Mouse (Mus musculus): ENCODE measurements around the gene Cyfip1. TPM values are rescaled to one million over a fixed set of nuclear protein-coding genes. Genes with fewer than 3 reads are reported as not detected.

The Cyfip1 gene
- total and polyA plus RNA-seq, 3 experiments = 17.2 to 36.1 (median 33.8) TPM

DNA sequence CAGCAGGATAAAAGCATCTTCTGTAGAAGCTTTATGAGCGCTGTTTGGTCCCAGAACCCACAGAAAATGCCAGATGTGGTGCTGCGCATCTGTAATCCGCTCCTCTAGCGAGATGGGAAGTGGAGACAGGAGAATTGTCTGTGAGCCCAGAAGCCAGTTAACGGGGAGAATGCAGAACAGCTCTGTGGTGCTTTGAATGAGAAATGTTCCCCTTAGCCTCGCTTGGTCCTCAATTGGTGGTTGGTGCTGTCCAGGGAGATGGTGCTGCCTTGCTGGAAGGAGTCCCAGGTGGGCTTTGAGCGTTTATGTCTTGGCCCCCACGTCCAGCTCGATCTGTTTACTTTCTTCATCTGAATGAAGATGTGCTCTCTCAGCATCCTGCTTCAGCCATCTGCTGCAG lies 39.3 kb downstream of the Cyfip1 start:
- no peaks in the 10 kb centered on the region for H3K79me2 ChIP-seq (replicated peaks; ENCODE audit: control insufficient read depth, insufficient read depth, low read length)
- H3K27me3 ChIP-seq (ENCODE audit: control insufficient read depth, insufficient read depth, low read length) = no peaks in the 10 kb centered on the region
- no peak for TF ChIP-seq EP300 (IDR thresholded peaks at IDR 0.05; ENCODE audit: insufficient read depth, low read depth, low read length)
- no peak for TF ChIP-seq POLR2A (IDR thresholded peaks at IDR 0.05; ENCODE audit: insufficient read depth, low read depth, low read length)
- no peak for TF ChIP-seq CTCF (IDR thresholded peaks at IDR 0.05)
- DNase-seq = no peak
- intact Hi-C loops (cut with DNase I) = no loop called here
- peaks cover 3% of the 10 kb centered on the region for H3K4me1 ChIP-seq (ENCODE audit: control insufficient read depth, insufficient read depth, low read length)
- H3K27ac ChIP-seq = no peak overlapping the region
- 93% methylated on average over 9 of the region's 9 CpGs for WGBS
- H3K4me3 ChIP-seq = no peak overlapping the region
- H3K36me3 ChIP-seq (ENCODE audit: control insufficient read depth, insufficient read depth, low read length) = peaks cover 9% of the 10 kb centered on the region; the same call in 1 of the 2 replicates
- no peak overlapping the region for H3K9ac ChIP-seq (ENCODE audit: low read depth, low read length)

GRCm38 (mm10) chr7:55888603-55889002 lies 47.1 kb downstream of the Cyfip1 start:
- Histone ChIP-seq H3K4me1 (ENCODE audit: control insufficient read depth, insufficient read depth, low read length) (no peaks in the 10 kb centered on the region), H3K36me3 (ENCODE audit: control insufficient read depth, insufficient read depth, low read length) (no peaks in the 10 kb centered on the region; the same call in 1 of the 2 replicates), H3K27me3 (ENCODE audit: control insufficient read depth, insufficient read depth, low read length) (no peaks in the 10 kb centered on the region), H3K4me3 (no peak overlapping the region), H3K9ac (ENCODE audit: low read depth, low read length) (no peak overlapping the region), H3K79me2 (replicated peaks; ENCODE audit: control insufficient read depth, insufficient read depth, low read length) (no peaks in the 10 kb centered on the region), H3K27ac (no peak overlapping the region)
- intact Hi-C loops (cut with DNase I) = no loop called here
- WGBS = 90% methylated on average over 4 of the region's 4 CpGs
- DNase-seq = no peak
- no peak for TF ChIP-seq EP300 (IDR thresholded peaks at IDR 0.05; ENCODE audit: insufficient read depth, low read depth, low read length)
- no peak for TF ChIP-seq POLR2A (IDR thresholded peaks at IDR 0.05; ENCODE audit: insufficient read depth, low read depth, low read length)
- no peak for TF ChIP-seq CTCF (IDR thresholded peaks at IDR 0.05)

DNA sequence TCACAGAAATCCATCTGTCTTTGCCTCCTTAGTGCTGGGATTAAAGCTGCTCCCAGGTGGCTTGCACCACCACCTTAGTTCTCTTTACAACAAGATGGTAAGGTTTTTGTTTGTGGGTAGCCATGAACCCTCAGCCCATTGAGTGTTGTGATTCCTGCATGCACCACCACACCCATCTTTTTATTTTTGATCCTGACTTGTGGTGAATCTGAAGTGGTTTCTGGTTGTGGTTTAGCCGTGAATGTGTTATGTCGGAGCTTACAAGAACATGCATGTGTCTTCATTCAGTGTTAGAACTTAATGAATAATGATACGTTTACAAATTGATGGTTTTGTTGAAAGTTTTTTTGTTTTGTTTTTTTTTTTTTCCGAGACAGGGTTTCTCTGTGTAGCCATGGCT lies 48.5 kb downstream of the Cyfip1 start:
- Histone ChIP-seq H3K79me2 (replicated peaks; ENCODE audit: control insufficient read depth, insufficient read depth, low read length) (no peaks in the 10 kb centered on the region), H3K9ac (ENCODE audit: low read depth, low read length) (no peak overlapping the region), H3K27ac (no peak overlapping the region), H3K4me3 (no peak overlapping the region), H3K4me1 (ENCODE audit: control insufficient read depth, insufficient read depth, low read length) (no peaks in the 10 kb centered on the region), H3K36me3 (ENCODE audit: control insufficient read depth, insufficient read depth, low read length) (no peaks in the 10 kb centered on the region), H3K27me3 (ENCODE audit: control insufficient read depth, insufficient read depth, low read length) (no peaks in the 10 kb centered on the region)
- no peak for TF ChIP-seq CTCF (IDR thresholded peaks at IDR 0.05)
- TF ChIP-seq EP300 (IDR thresholded peaks at IDR 0.05; ENCODE audit: insufficient read depth, low read depth, low read length) = no peak
- no peak for TF ChIP-seq POLR2A (IDR thresholded peaks at IDR 0.05; ENCODE audit: insufficient read depth, low read depth, low read length)
- WGBS = 93% methylated on average over 4 of the region's 4 CpGs
- intact Hi-C loops (cut with DNase I) = no loop called here
- DNase-seq = no peak

DNA sequence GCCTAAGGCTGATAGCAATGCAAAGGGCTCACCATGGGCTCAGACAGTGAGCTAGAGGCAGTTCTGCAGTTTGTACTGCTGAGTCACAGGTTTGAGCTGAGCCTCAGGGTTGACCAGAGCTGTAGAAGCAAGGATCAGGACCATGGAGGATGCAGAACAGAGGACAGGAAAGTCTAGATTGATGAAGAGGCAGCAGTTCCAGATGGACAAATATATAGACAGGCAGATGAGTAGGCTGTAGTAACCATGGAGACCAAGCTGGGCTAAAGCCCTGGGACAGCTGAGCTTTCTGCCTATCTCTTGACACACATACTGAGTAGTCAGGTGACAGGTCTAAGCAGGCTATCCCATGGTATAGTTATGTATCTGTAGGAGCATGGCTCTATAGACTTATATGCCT lies 49.2 kb downstream of the Cyfip1 start:
- no peak for DNase-seq
- Histone ChIP-seq H3K27me3 (ENCODE audit: control insufficient read depth, insufficient read depth, low read length) (no peaks in the 10 kb centered on the region), H3K27ac (no peak overlapping the region), H3K36me3 (ENCODE audit: control insufficient read depth, insufficient read depth, low read length) (no peaks in the 10 kb centered on the region), H3K9ac (ENCODE audit: low read depth, low read length) (no peak overlapping the region), H3K4me3 (no peak overlapping the region), H3K4me1 (ENCODE audit: control insufficient read depth, insufficient read depth, low read length) (no peaks in the 10 kb centered on the region), H3K79me2 (replicated peaks; ENCODE audit: control insufficient read depth, insufficient read depth, low read length) (no peaks in the 10 kb centered on the region)
- TF ChIP-seq EP300 (IDR thresholded peaks at IDR 0.05; ENCODE audit: insufficient read depth, low read depth, low read length) = no peak
- TF ChIP-seq CTCF (IDR thresholded peaks at IDR 0.05) = no peak
- TF ChIP-seq POLR2A (IDR thresholded peaks at IDR 0.05; ENCODE audit: insufficient read depth, low read depth, low read length) = no peak
- intact Hi-C loops (cut with DNase I) = no loop called here

DNA sequence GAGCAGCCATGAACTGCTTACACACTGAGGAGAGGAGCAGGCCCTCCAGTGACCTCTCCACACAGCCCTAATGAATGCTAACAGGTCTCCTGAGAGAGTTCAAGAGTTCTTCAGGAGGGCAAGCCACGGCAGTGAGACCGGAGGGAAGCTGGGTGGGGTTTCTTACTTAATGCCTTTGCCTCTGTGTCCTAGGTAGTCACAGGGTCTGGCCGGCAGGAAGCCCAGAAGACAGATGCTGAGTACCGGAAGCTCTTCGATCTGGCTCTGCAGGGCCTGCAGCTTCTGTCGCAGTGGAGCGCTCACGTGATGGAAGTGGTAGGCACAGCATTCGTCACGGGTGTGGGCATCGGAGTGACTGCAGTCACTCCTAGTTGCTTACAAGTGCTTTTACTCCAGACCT lies 50.3 kb downstream of the Cyfip1 start:
- Histone ChIP-seq H3K9ac (ENCODE audit: low read depth, low read length) (no peak overlapping the region), H3K4me3 (no peak overlapping the region), H3K27ac (no peak overlapping the region), H3K4me1 (ENCODE audit: control insufficient read depth, insufficient read depth, low read length) (no peaks in the 10 kb centered on the region), H3K36me3 (ENCODE audit: control insufficient read depth, insufficient read depth, low read length) (no peaks in the 10 kb centered on the region), H3K79me2 (replicated peaks; ENCODE audit: control insufficient read depth, insufficient read depth, low read length) (no peaks in the 10 kb centered on the region), H3K27me3 (ENCODE audit: control insufficient read depth, insufficient read depth, low read length) (no peaks in the 10 kb centered on the region)
- WGBS = 75% methylated on average over 11 of the region's 11 CpGs
- intact Hi-C loops (cut with DNase I) = no loop called here
- no peak for DNase-seq
- TF ChIP-seq CTCF (IDR thresholded peaks at IDR 0.05) (no peak), POLR2A (IDR thresholded peaks at IDR 0.05; ENCODE audit: insufficient read depth, low read depth, low read length) (no peak)

DNA sequence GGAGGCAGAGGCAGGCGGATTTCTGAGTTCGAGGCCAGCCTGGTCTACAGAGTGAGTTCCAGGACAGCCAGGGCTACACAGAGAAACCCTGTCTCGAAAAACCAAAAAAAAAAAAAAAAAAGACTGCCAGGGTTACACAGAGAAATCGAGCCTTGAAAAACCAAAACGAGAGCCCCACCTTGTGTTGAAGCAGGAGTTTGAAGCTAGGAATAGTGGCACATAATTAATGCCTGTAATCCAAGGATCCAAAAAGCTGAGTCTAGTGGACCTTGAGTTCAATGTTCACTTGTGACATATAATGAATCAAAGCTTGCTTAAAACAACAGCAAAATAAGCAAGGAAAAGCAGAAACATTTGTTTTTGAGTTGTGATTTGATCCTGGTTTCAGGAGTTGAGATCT lies 62.2 kb downstream of the Cyfip1 start:
- intact Hi-C loops (cut with DNase I) = loop anchor here (10.0 kb wide), 1 partner anchor 221 kb away; no protein-coding TSS in a partner anchor
- Histone ChIP-seq H3K4me3 (no peak overlapping the region), H3K9ac (ENCODE audit: low read depth, low read length) (no peak overlapping the region), H3K79me2 (replicated peaks; ENCODE audit: control insufficient read depth, insufficient read depth, low read length) (no peaks in the 10 kb centered on the region), H3K36me3 (ENCODE audit: control insufficient read depth, insufficient read depth, low read length) (no peaks in the 10 kb centered on the region; the same call in none of the 2 replicates), H3K4me1 (ENCODE audit: control insufficient read depth, insufficient read depth, low read length) (no peaks in the 10 kb centered on the region), H3K27ac (no peak overlapping the region), H3K27me3 (ENCODE audit: control insufficient read depth, insufficient read depth, low read length) (no peaks in the 10 kb centered on the region)
- TF ChIP-seq EP300 (IDR thresholded peaks at IDR 0.05; ENCODE audit: insufficient read depth, low read depth, low read length) = no peak
- no peak for TF ChIP-seq POLR2A (IDR thresholded peaks at IDR 0.05; ENCODE audit: insufficient read depth, low read depth, low read length)
- no peak for TF ChIP-seq CTCF (IDR thresholded peaks at IDR 0.05)
- WGBS = 87% methylated on average over 5 of the region's 5 CpGs
- no peak for DNase-seq

Measured in heart, adult 2 months (tissue).